Mouse (Mus musculus) forelimb bud, embryonic 11.5 days (tissue): Measurements from ENCODE around the gene Pard3.

Source experiments
- DNase-seq: peaks from one replicate; pipeline ENCODE4 v3.0.0-alpha.2; 2012; ENCODE audit warnings: low read depth, low spot score

Gene Pard3

GRCm38 (mm10) chr8:127600641-127601040 lies 536.9 kb downstream of the Pard3 start:
- DNase-seq, result no peak

- no peak for DNase-seq
Observed at GRCm38 (mm10) chr8:127603062-127603461, 539.4 kb downstream of the Pard3 start.

GRCm38 (mm10) chr8:127608541-127609270 lies 545.0 kb downstream of the Pard3 start:
- no peak for DNase-seq

GRCm38 (mm10) chr8:127609316-127609715 lies 545.6 kb downstream of the Pard3 start:
- DNase-seq, result no peak

GRCm38 (mm10) chr8:127614206-127614605 lies 550.5 kb downstream of the Pard3 start:
- DNase-seq, result no peak

GRCm38 (mm10) chr8:127616681-127617080 lies 553.0 kb downstream of the Pard3 start:
- no peak for DNase-seq

- no peak for DNase-seq
Observed at GRCm38 (mm10) chr8:127622137-127622536, 558.4 kb downstream of the Pard3 start.

GRCm38 (mm10) chr8:127638232-127639087 lies 574.8 kb downstream of the Pard3 start:
- DNase-seq, result no peak

GRCm38 (mm10) chr8:127639088-127639453 lies 575.4 kb downstream of the Pard3 start:
- no peak for DNase-seq

GRCm38 (mm10) chr8:127655559-127655958 lies 591.9 kb downstream of the Pard3 start:
- no peak for DNase-seq
